Mouse (Mus musculus) spleen, adult 18-20 months (tissue): Measurements from ENCODE around the gene Pex10.
A peak's percentile ranks its signal among the peaks of the same experiment; 100 is the strongest.

Experiments
- DNase-seq, 2 experiments: peaks; one replicate each; pipeline ENCODE4 v3.0.0; 2022; ENCODE audit warnings: mixed read lengths in 2 of 2

Pex10 gene

GRCm38 (mm10) chr4:155094565-155094964 is 27.7 kb downstream of the Pex10 start:
- peak; percentile 36 to 68 for DNase-seq

GRCm38 (mm10) chr4:155095238-155095900 is 28.6 kb downstream of the Pex10 start:
- peak; percentile 53 to 74 for DNase-seq

GRCm38 (mm10) chr4:155095967-155096366 is 29.2 kb downstream of the Pex10 start:
- no peak for DNase-seq

- DNase-seq: no peak
Observed at GRCm38 (mm10) chr4:155097452-155097851, 30.6 kb downstream of the Pex10 start.

GRCm38 (mm10) chr4:155098572-155098971 is 31.8 kb downstream of the Pex10 start:
- DNase-seq: no peak

- no peak for DNase-seq
Observed at GRCm38 (mm10) chr4:155107886-155108285, 41.1 kb downstream of the Pex10 start.

GRCm38 (mm10) chr4:155109471-155109870 is 42.7 kb downstream of the Pex10 start:
- DNase-seq: no peak

- DNase-seq: no peak
Observed at GRCm38 (mm10) chr4:155113766-155114410, 47.1 kb downstream of the Pex10 start.

GRCm38 (mm10) chr4:155116607-155117006 is 49.8 kb downstream of the Pex10 start:
- DNase-seq: no peak

GRCm38 (mm10) chr4:155117396-155117978 is 50.7 kb downstream of the Pex10 start:
- no peak for DNase-seq

- no peak for DNase-seq
Observed at GRCm38 (mm10) chr4:155118278-155118677, 51.5 kb downstream of the Pex10 start.

- no peak for DNase-seq
Observed at GRCm38 (mm10) chr4:155120038-155120437, 53.2 kb downstream of the Pex10 start.

GRCm38 (mm10) chr4:155120583-155120982 is 53.8 kb downstream of the Pex10 start:
- no peak for DNase-seq

- no peak for DNase-seq
Observed at GRCm38 (mm10) chr4:155121222-155121621, 54.4 kb downstream of the Pex10 start.
